Mouse (Mus musculus): ENCODE results near the gene Osbp2. TPM values are rescaled to one million over a fixed set of nuclear protein-coding genes. Genes with fewer than 3 reads are reported as not detected.

The Osbp2 gene
- polyA plus RNA-seq, 1 experiment from 2014 or later, result 0.85 TPM

GRCm38 (mm10) chr11:3904673-3905072, 41.0 kb upstream of the Osbp2 start:
- Histone ChIP-seq H3K9me3 (ENCODE audit: control insufficient read depth, low read length) (no peaks in the 10 kb centered on the region), H3K4me3 (ENCODE audit: control insufficient read depth in 1 of 2, insufficient read depth in 1 of 2, low read depth in 1 of 2, low read length in 2 of 2) (no peak overlapping the region), H3K27ac (replicated peaks in 1 of 2; ENCODE audit: control insufficient read depth in 1 of 2, insufficient read depth in 1 of 2, low read depth in 2 of 2, low read length in 2 of 2) (no peak overlapping the region), H3K4me2 (ENCODE audit: low read length) (no peak overlapping the region), H3K4me1 (ENCODE audit: control insufficient read depth in 2 of 2, insufficient read depth in 2 of 2, low read length in 2 of 2) (peaks cover 3 to 6% of the 10 kb centered on the region in 2 experiments; a peak in 3 of 4 replicates), H3K27me3 (ENCODE audit: control insufficient read depth, insufficient read depth, low read length) (no peaks in the 10 kb centered on the region), H3K9ac (ENCODE audit: low read length) (no peak overlapping the region), H3K36me3 (ENCODE audit: control insufficient read depth, insufficient read depth, low read length) (peaks cover 14% of the 10 kb centered on the region; the same call in 1 of the 2 replicates)
- 82% methylated on average over 6 of the region's 6 CpGs for WGBS
- ATAC-seq (ENCODE audit: insufficient number of reproducible peaks, insufficient read depth, low FRiP score, low read depth), result no peak

GRCm38 (mm10) chr11:3903046-3903445, 39.3 kb upstream of the Osbp2 start:
- Histone ChIP-seq H3K27ac (replicated peaks in 1 of 2; ENCODE audit: control insufficient read depth in 1 of 2, insufficient read depth in 1 of 2, low read depth in 2 of 2, low read length in 2 of 2) (no peak overlapping the region), H3K9ac (ENCODE audit: low read length) (no peak overlapping the region), H3K4me1 (ENCODE audit: control insufficient read depth in 2 of 2, insufficient read depth in 2 of 2, low read length in 2 of 2) (peaks cover 3 to 6% of the 10 kb centered on the region in 2 experiments; a peak in 3 of 4 replicates), H3K4me2 (ENCODE audit: low read length) (no peak overlapping the region), H3K4me3 (ENCODE audit: control insufficient read depth in 1 of 2, insufficient read depth in 1 of 2, low read depth in 1 of 2, low read length in 2 of 2) (no peak overlapping the region), H3K9me3 (ENCODE audit: control insufficient read depth, low read length) (no peaks in the 10 kb centered on the region), H3K36me3 (ENCODE audit: control insufficient read depth, insufficient read depth, low read length) (peaks cover 23% of the 10 kb centered on the region; the same call in 1 of the 2 replicates), H3K27me3 (ENCODE audit: control insufficient read depth, insufficient read depth, low read length) (no peaks in the 10 kb centered on the region)
- no peak for ATAC-seq (ENCODE audit: insufficient number of reproducible peaks, insufficient read depth, low FRiP score, low read depth)
- WGBS, result 73% methylated on average over 5 of the region's 5 CpGs

- Histone ChIP-seq H3K9ac (ENCODE audit: low read length) (no peak overlapping the region), H3K27ac (replicated peaks in 1 of 2; ENCODE audit: control insufficient read depth in 1 of 2, insufficient read depth in 1 of 2, low read depth in 2 of 2, low read length in 2 of 2) (no peak overlapping the region), H3K4me2 (ENCODE audit: low read length) (no peak overlapping the region), H3K4me3 (ENCODE audit: control insufficient read depth in 1 of 2, insufficient read depth in 1 of 2, low read depth in 1 of 2, low read length in 2 of 2) (no peak overlapping the region), H3K9me3 (ENCODE audit: control insufficient read depth, low read length) (no peaks in the 10 kb centered on the region), H3K36me3 (ENCODE audit: control insufficient read depth, insufficient read depth, low read length) (peaks cover 26% of the 10 kb centered on the region), H3K4me1 (ENCODE audit: control insufficient read depth in 2 of 2, insufficient read depth in 2 of 2, low read length in 2 of 2) (peaks cover 3 to 6% of the 10 kb centered on the region in 2 experiments; a peak in 3 of 4 replicates), H3K27me3 (ENCODE audit: control insufficient read depth, insufficient read depth, low read length) (no peaks in the 10 kb centered on the region)
- 89% methylated on average over 3 of the region's 3 CpGs for WGBS
- ATAC-seq (ENCODE audit: insufficient number of reproducible peaks, insufficient read depth, low FRiP score, low read depth), result no peak
Measured at GRCm38 (mm10) chr11:3902516-3902915, 38.8 kb upstream of the Osbp2 start.

- Histone ChIP-seq H3K4me1 (ENCODE audit: control insufficient read depth in 2 of 2, insufficient read depth in 2 of 2, low read length in 2 of 2) (peaks cover 3 to 15% of the 10 kb centered on the region in 2 experiments; a peak in 3 of 4 replicates), H3K9me3 (ENCODE audit: control insufficient read depth, low read length) (no peaks in the 10 kb centered on the region), H3K4me2 (ENCODE audit: low read length) (no peak overlapping the region), H3K27ac (replicated peaks in 1 of 2; ENCODE audit: control insufficient read depth in 1 of 2, insufficient read depth in 1 of 2, low read depth in 2 of 2, low read length in 2 of 2) (no peak overlapping the region), H3K27me3 (ENCODE audit: control insufficient read depth, insufficient read depth, low read length) (no peaks in the 10 kb centered on the region), H3K4me3 (ENCODE audit: control insufficient read depth in 1 of 2, insufficient read depth in 1 of 2, low read depth in 1 of 2, low read length in 2 of 2) (no peak overlapping the region), H3K9ac (ENCODE audit: low read length) (no peak overlapping the region), H3K36me3 (ENCODE audit: control insufficient read depth, insufficient read depth, low read length) (peaks cover 26% of the 10 kb centered on the region)
- WGBS, result 45% methylated on average over 6 of the region's 6 CpGs
- ATAC-seq (ENCODE audit: insufficient number of reproducible peaks, insufficient read depth, low FRiP score, low read depth), result no peak
Measured at GRCm38 (mm10) chr11:3900296-3900695, 36.6 kb upstream of the Osbp2 start.

GRCm38 (mm10) chr11:3895933-3896332, 32.2 kb upstream of the Osbp2 start:
- Histone ChIP-seq H3K9ac (ENCODE audit: low read length) (no peak overlapping the region), H3K4me2 (ENCODE audit: low read length) (no peak overlapping the region), H3K4me3 (ENCODE audit: control insufficient read depth in 1 of 2, insufficient read depth in 1 of 2, low read depth in 1 of 2, low read length in 2 of 2) (no peak overlapping the region), H3K27ac (replicated peaks in 1 of 2; ENCODE audit: control insufficient read depth in 1 of 2, insufficient read depth in 1 of 2, low read depth in 2 of 2, low read length in 2 of 2) (0 out of 4 replicates have a peak overlapping the region, but pooled peaks of 1 of the 2 experiments have one; percentile 6), H3K4me1 (ENCODE audit: control insufficient read depth in 2 of 2, insufficient read depth in 2 of 2, low read length in 2 of 2) (peaks cover 7 to 16% of the 10 kb centered on the region in 2 experiments; a peak in 3 of 4 replicates), H3K9me3 (ENCODE audit: control insufficient read depth, low read length) (no peaks in the 10 kb centered on the region), H3K36me3 (ENCODE audit: control insufficient read depth, insufficient read depth, low read length) (peaks cover 20% of the 10 kb centered on the region), H3K27me3 (ENCODE audit: control insufficient read depth, insufficient read depth, low read length) (no peaks in the 10 kb centered on the region)
- ATAC-seq (ENCODE audit: insufficient number of reproducible peaks, insufficient read depth, low FRiP score, low read depth), result no peak
- 81% methylated on average over 1 of the region's 1 CpGs for WGBS

- Histone ChIP-seq H3K36me3 (ENCODE audit: control insufficient read depth, insufficient read depth, low read length) (peaks cover 20% of the 10 kb centered on the region), H3K9me3 (ENCODE audit: control insufficient read depth, low read length) (no peaks in the 10 kb centered on the region), H3K4me3 (ENCODE audit: control insufficient read depth in 1 of 2, insufficient read depth in 1 of 2, low read depth in 1 of 2, low read length in 2 of 2) (peak overlapping the region; percentile 57 to 64), H3K9ac (ENCODE audit: low read length) (peak overlapping the region; percentile 77), H3K4me1 (ENCODE audit: control insufficient read depth in 2 of 2, insufficient read depth in 2 of 2, low read length in 2 of 2) (peaks cover 7 to 16% of the 10 kb centered on the region in 2 experiments; a peak in 3 of 4 replicates), H3K4me2 (ENCODE audit: low read length) (peak overlapping the region; percentile 96), H3K27me3 (ENCODE audit: control insufficient read depth, insufficient read depth, low read length) (no peaks in the 10 kb centered on the region), H3K27ac (replicated peaks in 1 of 2; ENCODE audit: control insufficient read depth in 1 of 2, insufficient read depth in 1 of 2, low read depth in 2 of 2, low read length in 2 of 2) (peak overlapping the region; percentile 10 to 77; a peak in 3 of 4 replicates)
- 3% methylated on average over 10 of the region's 10 CpGs for WGBS
- ATAC-seq (ENCODE audit: insufficient number of reproducible peaks, insufficient read depth, low FRiP score, low read depth), result no peak
Measured at GRCm38 (mm10) chr11:3895458-3895857, 31.8 kb upstream of the Osbp2 start.

- 3% methylated on average over 46 of the region's 46 CpGs for WGBS
- H3K4me3 ChIP-seq (ENCODE audit: control insufficient read depth in 1 of 2, insufficient read depth in 1 of 2, low read depth in 1 of 2, low read length in 2 of 2), result peak within 1 kb of the TSS; percentile 57 to 64
- no peaks in the 10 kb centered on the region for H3K27me3 ChIP-seq (ENCODE audit: control insufficient read depth, insufficient read depth, low read length)
- H3K9ac ChIP-seq (ENCODE audit: low read length), result peak within 1 kb of the TSS; percentile 77
- H3K4me1 ChIP-seq (ENCODE audit: control insufficient read depth in 2 of 2, insufficient read depth in 2 of 2, low read length in 2 of 2), result peaks cover 4 to 10% of the 10 kb centered on the region in 2 experiments; a peak in 2 of 4 replicates
- ATAC-seq (ENCODE audit: insufficient number of reproducible peaks, insufficient read depth, low FRiP score, low read depth), result peak; percentile 93
- H3K4me2 ChIP-seq (ENCODE audit: low read length), result peak within 1 kb of the TSS; percentile 96
- no peaks in the 10 kb centered on the region for H3K9me3 ChIP-seq (ENCODE audit: control insufficient read depth, low read length)
- peak within 1 kb of the TSS; percentile 77 to 78 for H3K27ac ChIP-seq (replicated peaks in 1 of 2; ENCODE audit: control insufficient read depth in 1 of 2, insufficient read depth in 1 of 2, low read depth in 2 of 2, low read length in 2 of 2)
- H3K36me3 ChIP-seq (ENCODE audit: control insufficient read depth, insufficient read depth, low read length), result peaks cover 20% of the 10 kb centered on the region
Measured at GRCm38 (mm10) chr11:3894406-3895281, 30.9 kb upstream of the Osbp2 start, which contains the start of the genes 4921536K21Rik and Dusp18. 4921536K21Rik (minus strand) TSS chr11:3895098. Dusp18 (plus strand) TSS chr11:3895240.

Measured in heart, embryonic 14.5 days (tissue).